Mouse (Mus musculus) MEL (cell line): ENCODE results near the gene Mxra8. TPM values are rescaled to one million over a fixed set of nuclear protein-coding genes. Genes with fewer than 3 reads are reported as not detected.
A peak's percentile ranks its signal among the peaks of the same experiment; 100 is the strongest.

ENCODE experiments used
- DNase-seq: peaks from one replicate; pipeline ENCODE4 v3.0.0; 2011; ENCODE audit warnings: low read depth, low spot score
- H3K27ac ChIP-seq: 2 replicates; pipeline ENCODE4 v1.5.1; 2012; ENCODE audit warnings: low read depth, mild to moderate bottlenecking, control low read depth, low read length, moderate library complexity; ENCODE audit not compliant: control insufficient read depth
- H3K27me3 ChIP-seq, 2 experiments: fragments of 150-350 bp in 1 of 2; sonication (generic) in 1 of 2; 2 replicates each; pipeline ENCODE4 v1.6.1; 2012; ENCODE audit warnings: low read length in 2 of 2, mild to moderate bottlenecking in 2 of 2, improper control_type of control experiment in 1 of 2, moderate library complexity in 1 of 2; ENCODE audit not compliant: insufficient read depth in 2 of 2, control insufficient read depth in 1 of 2
- H3K36me3 ChIP-seq, 2 experiments: 2 replicates each; pipeline ENCODE4 v1.6.1; 2012 to 2014; ENCODE audit warnings: low read length in 2 of 2, improper control_type of control experiment in 1 of 2, inconsistent platforms in 1 of 2, mild to moderate bottlenecking in 1 of 2; ENCODE audit not compliant: insufficient read depth in 2 of 2, control insufficient read depth in 1 of 2
- H3K4me1 ChIP-seq, 2 experiments: fragments of 150-350 bp in 1 of 2; sonication (generic) in 1 of 2; 2 replicates each; pipeline ENCODE4 v1.6.1; 2012; ENCODE audit warnings: low read length in 2 of 2, improper control_type of control experiment in 1 of 2, mild to moderate bottlenecking in 1 of 2; ENCODE audit not compliant: insufficient read depth in 2 of 2, control insufficient read depth in 1 of 2
- H3K4me3 ChIP-seq, 2 experiments: fragments of 150-350 bp in 1 of 2; sonication (generic) in 1 of 2; 2 replicates each; pipeline ENCODE4 v1.5.1; 2012; ENCODE audit warnings: low read depth in 2 of 2, low read length in 2 of 2, mild to moderate bottlenecking in 2 of 2, moderate library complexity in 2 of 2, control low read depth in 1 of 2, improper control_type of control experiment in 1 of 2; ENCODE audit not compliant: control insufficient read depth in 1 of 2, insufficient read depth in 1 of 2
- H3K79me2 ChIP-seq: 2 replicates; pipeline ENCODE4 v1.6.1; 2012; ENCODE audit warnings: mild to moderate bottlenecking, low read length, moderate library complexity; ENCODE audit not compliant: control insufficient read depth, poor library complexity, insufficient read depth
- H3K9ac ChIP-seq: 2 replicates; pipeline ENCODE4 v1.6.1; 2012; ENCODE audit warnings: low read depth, mild to moderate bottlenecking, control low read depth, low read length, moderate library complexity; ENCODE audit not compliant: control insufficient read depth, poor library complexity, severe bottlenecking
- H3K9me3 ChIP-seq: fragments of 150-350 bp; sonication (generic); replicated peaks from 2 replicates; pipeline ENCODE4 v1.6.1; 2012; ENCODE audit warnings: mild to moderate bottlenecking, low read length, improper control_type of control experiment, moderate library complexity; ENCODE audit not compliant: insufficient read depth
- BHLHE40 ChIP-seq: IDR thresholded peaks from 2 replicates; pipeline ENCODE4 v1.6.1; 2012; ENCODE audit warnings: low read depth, mild to moderate bottlenecking, inconsistent platforms, low read length, improper control_type of control experiment, borderline replicate concordance
- CHD1 ChIP-seq: IDR thresholded peaks from 2 replicates; pipeline ENCODE4 v1.6.1; 2012; ENCODE audit warnings: low read depth, mild to moderate bottlenecking, inconsistent platforms, low read length, improper control_type of control experiment
- CTCF ChIP-seq, 3 experiments: IDR thresholded peaks in 2 of 3; conservative IDR thresholded peaks in 1 of 3; 2 replicates each; pipeline ENCODE4 v1.5.1; 2011 to 2012; ENCODE audit warnings: low read length in 3 of 3, low read depth in 2 of 3, mild to moderate bottlenecking in 2 of 3, improper control_type of control experiment in 1 of 3, inconsistent platforms in 1 of 3, mixed read lengths in 1 of 3, moderate library complexity in 1 of 3; ENCODE audit not compliant: control insufficient read depth in 1 of 3, insufficient read depth in 1 of 3, poor library complexity in 1 of 3, severe bottlenecking in 1 of 3
- E2F4 ChIP-seq: IDR thresholded peaks from 2 replicates; pipeline ENCODE4 v1.6.1; 2011; ENCODE audit warnings: low read depth, low read length, improper control_type of control experiment, borderline replicate concordance
- ETS1 ChIP-seq: IDR thresholded peaks from 2 replicates; pipeline ENCODE4 v1.6.1; 2012; ENCODE audit warnings: low read depth, mild to moderate bottlenecking, inconsistent platforms, low read length, improper control_type of control experiment, moderate library complexity
- GABPA ChIP-seq: IDR thresholded peaks from 2 replicates; pipeline ENCODE4 v1.6.1; 2012; ENCODE audit warnings: low read depth, mild to moderate bottlenecking, inconsistent platforms, low read length, improper control_type of control experiment, moderate library complexity
- GATA1 ChIP-seq: IDR thresholded peaks from 2 replicates; pipeline ENCODE4 v1.6.1; 2011; ENCODE audit warnings: low read depth, low read length, improper control_type of control experiment
- HCFC1 ChIP-seq: IDR thresholded peaks from 2 replicates; pipeline ENCODE4 v1.6.1; 2012; ENCODE audit warnings: low read depth, mild to moderate bottlenecking, inconsistent platforms, low read length, improper control_type of control experiment, moderate library complexity
- JUND ChIP-seq: IDR thresholded peaks from 2 replicates; pipeline ENCODE4 v1.6.1; 2011; ENCODE audit warnings: low read depth, mild to moderate bottlenecking, improper control_type of control experiment, low read length
- MEF2A ChIP-seq: IDR thresholded peaks from 2 replicates; pipeline ENCODE4 v1.6.1; 2014; ENCODE audit warnings: low read depth, mild to moderate bottlenecking, inconsistent platforms, low read length, improper control_type of control experiment; ENCODE audit not compliant: poor library complexity, insufficient replicate concordance, severe bottlenecking; ENCODE audit errors: extremely low read depth
- MXI1 ChIP-seq: IDR thresholded peaks from 2 replicates; pipeline ENCODE4 v1.6.1; 2011; ENCODE audit warnings: mild to moderate bottlenecking, low read depth, low read length, improper control_type of control experiment
- MYB ChIP-seq: IDR thresholded peaks from 2 replicates; pipeline ENCODE4 v1.6.1; 2011; ENCODE audit warnings: mild to moderate bottlenecking, low read depth, low read length, improper control_type of control experiment
- MYC ChIP-seq: IDR thresholded peaks from 2 replicates; pipeline ENCODE4 v1.6.1; 2011; ENCODE audit warnings: low read depth, mild to moderate bottlenecking, low read length, improper control_type of control experiment, moderate library complexity
- NELFE ChIP-seq: IDR thresholded peaks from 2 replicates; pipeline ENCODE4 v1.6.1; 2011; ENCODE audit warnings: low read depth, low read length, improper control_type of control experiment
- POLR2A ChIP-seq, 2 experiments: IDR thresholded peaks; 2 replicates each; pipeline ENCODE4 v1.6.1; 2011 to 2012; ENCODE audit warnings: low read length in 2 of 2, mild to moderate bottlenecking in 2 of 2, control low read depth in 1 of 2, improper control_type of control experiment in 1 of 2, low read depth in 1 of 2, moderate library complexity in 1 of 2; ENCODE audit not compliant: control insufficient read depth in 1 of 2, insufficient read depth in 1 of 2, poor library complexity in 1 of 2
- POLR2AphosphoS2 ChIP-seq: IDR thresholded peaks from 2 replicates; pipeline ENCODE4 v1.6.1; 2011; ENCODE audit warnings: low read length, improper control_type of control experiment
- SIN3A ChIP-seq: IDR thresholded peaks from 2 replicates; pipeline ENCODE4 v1.6.1; 2012; ENCODE audit warnings: low read length, improper control_type of control experiment, inconsistent platforms
- SMC3 ChIP-seq: IDR thresholded peaks from 2 replicates; pipeline ENCODE4 v1.6.1; 2011; ENCODE audit warnings: low read depth, low read length, improper control_type of control experiment
- TAL1 ChIP-seq: IDR thresholded peaks from 2 replicates; pipeline ENCODE4 v1.6.1; 2012; ENCODE audit warnings: mild to moderate bottlenecking, inconsistent platforms, low read length, moderate library complexity, mixed read lengths
- TCF12 ChIP-seq: IDR thresholded peaks from 2 replicates; pipeline ENCODE4 v1.6.1; 2014; ENCODE audit warnings: low read depth, mild to moderate bottlenecking, inconsistent platforms, low read length, improper control_type of control experiment, moderate library complexity
- UBTF ChIP-seq: IDR thresholded peaks from 2 replicates; pipeline ENCODE4 v1.6.1; 2012; ENCODE audit warnings: low read depth, mild to moderate bottlenecking, inconsistent platforms, low read length, improper control_type of control experiment, moderate library complexity, borderline replicate concordance; ENCODE audit not compliant: insufficient read depth
- USF1 ChIP-seq: IDR thresholded peaks from 2 replicates; pipeline ENCODE4 v1.6.1; 2014; ENCODE audit warnings: low read depth, mild to moderate bottlenecking, inconsistent platforms, low read length, improper control_type of control experiment, moderate library complexity
- ZNF384 ChIP-seq: IDR thresholded peaks from 2 replicates; pipeline ENCODE4 v1.6.1; 2012; ENCODE audit warnings: low read depth, mild to moderate bottlenecking, inconsistent platforms, low read length, improper control_type of control experiment
- polyA plus RNA-seq, 2 experiments: library from polyadenylated mRNA; stranded (reverse) in 1 of 2; unstranded in 1 of 2; fragments of >175 nt in 1 of 2; fragments of >200 nt in 1 of 2; gene quantifications; 2 replicates each; pipeline versions ENCODE4 v1.2.1 to v1.2.4; 2012; ENCODE audit warnings: low replicate concordance in 2 of 2, low read depth in 1 of 2; ENCODE audit not compliant: insufficient read length in 2 of 2, insufficient read depth in 1 of 2, missing spikeins in 1 of 2
- total RNA-seq: library from RNA; depleted of rRNA; stranded (reverse); fragments of 300-350 nt; gene quantifications from 2 replicates; pipeline ENCODE4 v1.2.3, GENCODE M21; 2012

Gene Mxra8
- total and polyA plus RNA-seq, 3 experiments: 0.46 TPM; not detected in 2

DNA sequence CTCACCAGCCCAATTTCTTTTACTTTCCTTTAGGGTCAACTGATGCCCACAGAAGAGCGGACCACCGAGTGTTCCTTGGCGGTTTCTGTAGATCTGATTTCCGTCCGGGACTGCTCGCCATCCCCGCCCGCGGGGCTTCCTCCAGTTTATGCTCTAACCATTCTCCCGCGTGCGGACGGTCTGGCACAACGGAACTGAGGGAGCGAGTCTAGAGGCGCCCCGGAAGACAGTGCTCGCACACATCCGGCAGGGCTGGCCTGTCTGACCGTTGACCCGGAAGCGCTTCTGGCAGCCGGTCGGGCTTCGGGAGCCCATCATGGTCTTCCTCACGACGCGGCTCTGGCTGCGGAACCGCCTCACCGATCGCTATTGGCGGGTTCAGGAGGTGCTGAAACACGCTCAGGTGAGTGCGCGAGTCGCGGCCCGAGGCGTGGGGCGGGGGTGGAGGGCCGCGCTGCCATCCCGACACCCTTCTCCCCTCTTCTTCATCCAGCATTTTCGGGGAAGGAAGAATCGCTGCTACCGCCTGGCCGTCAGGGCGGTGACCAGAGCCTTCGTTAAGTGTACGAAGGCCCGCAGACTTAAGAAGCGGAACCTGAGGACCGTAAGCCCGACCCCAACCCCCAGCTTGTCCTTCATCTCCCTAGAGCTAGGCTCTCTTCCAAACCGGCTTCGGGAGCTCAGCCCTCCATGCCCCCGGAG lies 36.0 kb upstream of the Mxra8 start (continued):
- TF ChIP-seq UBTF (peak; percentile 54; the same call in 1 of the 2 replicates), GABPA (no peak), ETS1 (peak; percentile 75), POLR2A (IDR thresholded peaks at IDR 0.05; ENCODE audit: control insufficient read depth in 1 of 2, insufficient read depth in 1 of 2, low read depth in 1 of 2, low read length in 2 of 2, poor library complexity in 1 of 2) (peak; percentile 73 to 75), SIN3A (peak; percentile 89), TAL1 (no peak), ZNF384 (no peak), MYC (no peak; the same call in 1 of the 2 replicates), MYB (no peak)

DNA sequence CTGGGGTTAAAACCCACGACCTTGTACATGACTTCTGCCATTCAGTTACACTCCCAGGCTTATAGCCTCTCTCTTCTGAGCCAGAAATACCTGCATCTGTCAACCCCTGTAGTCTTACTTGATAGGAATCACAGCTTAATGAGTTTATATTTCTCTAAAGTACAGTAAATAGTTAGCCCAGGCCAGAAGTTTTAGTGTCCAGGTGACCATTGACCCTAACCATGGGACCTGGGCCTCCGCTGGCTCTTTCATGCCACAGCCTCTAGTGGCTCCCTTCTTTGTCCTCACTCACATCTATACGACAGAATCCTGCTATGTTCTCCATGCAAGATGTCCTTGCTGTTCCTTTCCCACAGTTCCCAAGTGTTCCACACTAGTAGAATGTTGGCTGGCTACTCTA lies 31.6 kb upstream of the Mxra8 start:
- Histone ChIP-seq H3K36me3 (peaks cover 16 to 28% of the 10 kb centered on the region in 2 experiments), H3K27me3 (no peaks in the 10 kb centered on the region), H3K4me1 (peaks cover 11 to 17% of the 10 kb centered on the region in 2 experiments), H3K79me2 (peaks cover 35% of the 10 kb centered on the region), H3K4me3 (no peak overlapping the region), H3K9ac (no peak overlapping the region), H3K9me3 (no peaks in the 10 kb centered on the region), H3K27ac (no peak overlapping the region)
- DNase-seq: no peak
- TF ChIP-seq HCFC1: no peak
- no peak for TF ChIP-seq GATA1
- no peak for TF ChIP-seq MXI1
- TF ChIP-seq USF1: no peak
- TF ChIP-seq MYB: no peak
- TF ChIP-seq CHD1: no peak
- TF ChIP-seq NELFE: no peak
- TF ChIP-seq MEF2A: no peak
- TF ChIP-seq E2F4: no peak
- no peak for TF ChIP-seq SMC3
- no peak for TF ChIP-seq ZNF384
- no peak for TF ChIP-seq UBTF
- TF ChIP-seq POLR2AphosphoS2: no peak
- no peak for TF ChIP-seq ETS1
- no peak for TF ChIP-seq CTCF (IDR thresholded peaks at IDR 0.05 in 2 of 3, conservative IDR thresholded peaks at IDR 0.05 in 1 of 3; ENCODE audit: control insufficient read depth in 1 of 3, insufficient read depth in 1 of 3, low read depth in 2 of 3, low read length in 3 of 3, poor library complexity in 1 of 3, severe bottlenecking in 1 of 3)
- TF ChIP-seq JUND: no peak
- TF ChIP-seq TCF12: no peak
- no peak for TF ChIP-seq BHLHE40
